Mouse (Mus musculus): ENCODE measurements at regions not wholly inside any gene's neighbourhood (a gene's known extent, or its start where the extent isn't known, plus 50 kb on each side); places are given as distances from the start of the nearest gene placed in this dataset.

GRCm38 (mm10) chr2:92853175-92853574 lies 61.7 kb upstream of the Syt13 start:
- no peak for TF ChIP-seq CTCF (IDR thresholded peaks at IDR 0.05; ENCODE audit: control insufficient read depth, insufficient read depth, insufficient read length)
- TF ChIP-seq CEBPB (IDR thresholded peaks at IDR 0.05; ENCODE audit: low read depth), result no peak
- TF ChIP-seq USF1 (IDR thresholded peaks at IDR 0.05; ENCODE audit: low read depth), result no peak

Data from C2C12 (cell line).